Mouse (Mus musculus): Measurements from ENCODE around the gene Tshz3. TPM values are rescaled to one million over a fixed set of nuclear protein-coding genes. Genes with fewer than 3 reads are reported as not detected.

The Tshz3 gene
- total RNA-seq, 2 experiments from 2014 or later, result 2.0 to 2.2 TPM

DNA sequence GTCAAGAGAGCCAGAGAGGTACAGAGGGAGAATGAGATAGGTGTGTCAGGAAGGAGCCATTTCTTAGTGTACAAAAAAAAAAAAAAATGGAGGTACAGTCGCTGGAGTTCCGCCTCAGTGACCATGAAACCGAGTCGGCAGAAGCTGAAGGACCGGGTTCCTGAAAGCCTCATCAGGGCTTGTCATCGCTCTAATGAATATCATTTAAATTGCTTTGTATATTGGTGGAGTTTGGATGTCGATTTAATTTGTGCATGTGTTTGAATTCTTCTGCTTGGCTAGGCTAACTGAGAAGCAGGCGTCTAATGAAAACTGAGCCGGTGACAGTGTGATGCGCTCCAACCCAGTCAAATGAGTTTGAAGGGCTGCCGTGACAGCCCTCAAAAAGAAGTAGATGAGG, 80.5 kb downstream of the Tshz3 start:
- DNase-seq (ENCODE audit: low spot score), result no peak

DNA sequence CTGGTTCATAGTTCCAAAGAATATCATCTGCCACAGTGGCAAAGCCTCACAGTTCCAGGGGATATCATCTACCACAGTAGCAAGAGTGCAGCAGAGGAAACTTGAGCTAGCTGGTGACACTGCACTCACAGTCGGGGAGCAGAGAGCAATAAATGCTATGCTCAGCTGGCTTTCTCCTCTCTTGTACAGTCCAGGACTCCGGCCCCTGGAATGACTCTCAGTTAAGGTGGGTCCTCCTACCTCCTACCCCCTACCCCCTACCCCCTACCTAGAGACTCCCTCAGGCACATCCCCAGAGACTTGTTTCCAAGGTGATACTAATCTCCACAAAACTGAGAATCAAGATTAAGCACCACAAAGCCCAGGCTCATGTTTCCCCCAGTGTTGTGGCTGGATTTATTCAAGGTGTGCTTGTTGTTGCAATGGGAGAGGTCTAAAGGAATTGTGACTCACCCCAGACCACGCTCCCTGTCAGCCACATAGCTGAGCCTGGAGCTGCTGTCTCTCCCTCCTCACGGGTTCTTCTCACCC, 86.4 kb downstream of the Tshz3 start:
- no peak for DNase-seq (ENCODE audit: low spot score)

DNA sequence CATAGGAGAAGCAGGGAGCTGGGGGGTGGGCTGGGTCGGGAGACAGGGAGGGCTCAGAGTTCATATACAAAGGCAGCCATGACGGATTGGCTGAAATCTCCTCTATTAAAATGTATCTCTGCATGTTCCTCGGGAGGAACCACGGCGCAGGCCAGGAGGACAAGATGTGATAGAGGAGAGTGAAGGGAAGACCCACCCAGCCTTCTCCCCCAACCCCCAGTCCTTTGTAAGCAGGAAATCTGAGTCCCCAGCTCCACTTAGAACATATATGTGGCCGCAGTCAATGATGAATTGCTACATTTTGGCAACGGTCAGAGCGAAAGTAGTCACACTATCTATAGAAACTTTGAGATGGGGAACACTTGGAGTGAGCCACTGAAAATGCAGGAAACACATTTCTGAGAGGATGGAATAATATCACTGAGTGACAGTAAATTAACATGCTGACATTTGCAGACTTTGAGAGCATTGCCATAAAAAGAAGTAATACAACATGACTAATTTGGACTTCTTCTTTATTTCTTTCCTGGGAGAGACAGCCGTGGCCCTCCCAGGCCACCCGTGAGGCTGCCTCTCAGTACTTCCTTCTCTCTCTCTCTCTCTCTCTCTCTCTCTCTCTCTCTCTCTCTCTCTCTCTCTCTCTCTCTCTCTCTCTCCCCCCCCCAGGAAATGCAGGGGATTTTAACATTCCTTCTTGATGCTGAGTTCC, 88.9 kb downstream of the Tshz3 start:
- no peak for DNase-seq (ENCODE audit: low spot score)

DNA sequence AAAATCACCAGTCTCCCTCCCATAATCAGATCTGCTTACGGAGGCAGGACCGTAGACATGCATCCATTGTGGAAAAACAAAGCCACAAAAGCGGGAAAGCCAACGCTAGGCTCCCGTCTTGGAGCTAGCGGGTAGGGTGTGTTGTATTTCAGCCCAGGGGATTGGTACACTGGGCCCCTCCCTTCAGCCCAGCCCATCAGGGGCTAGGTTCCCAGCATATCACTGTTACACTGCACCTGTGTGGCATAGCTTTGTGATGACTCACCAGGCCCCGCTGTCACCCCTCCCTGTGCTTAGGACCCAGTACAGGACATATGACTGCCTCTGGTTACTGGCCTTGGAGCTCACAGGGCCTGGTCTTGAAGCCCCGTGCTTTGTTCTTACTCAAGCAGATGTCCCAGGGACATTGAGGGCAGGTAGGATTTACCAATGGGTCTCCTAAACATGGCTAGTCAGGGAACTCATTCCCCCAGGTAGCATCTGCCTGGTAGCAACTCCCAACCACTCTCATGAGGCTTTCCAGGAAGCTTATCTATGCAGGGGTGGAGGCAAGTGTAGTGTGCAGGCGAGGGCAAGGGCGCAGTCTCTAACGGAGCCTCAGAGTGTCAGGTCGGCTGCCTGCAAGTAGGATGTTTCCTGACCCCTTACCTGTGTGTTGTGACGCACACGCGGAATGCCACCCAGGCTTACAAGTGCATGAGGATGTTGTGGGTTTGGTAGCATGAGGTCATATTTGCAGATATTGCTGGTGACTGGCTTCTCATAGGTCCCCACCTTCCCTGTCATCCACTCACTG, 98.7 kb downstream of the Tshz3 start:
- DNase-seq (ENCODE audit: low spot score), result no peak
